Mouse (Mus musculus) brain, embryonic 18.5 days (tissue): ENCODE measurements around the gene Gm21173.
"Not testable (repeated sequence)": the region's sequence is repeated elsewhere in the genome, so short reads cannot be mapped to it uniquely, and the experiment has no call there.

ENCODE experiments used
- DNase-seq: peaks from one replicate; pipeline ENCODE4 v3.0.0-alpha.2; 2012; ENCODE audit warnings: low read depth, low spot score

Gm21173 gene

GRCm38 (mm10) chrY:76761300-76761699, at the start of gene Gm21173:
Gene Gm21173 (plus strand): TSS chrY:76761600.
- DNase-seq: not testable (repeated sequence)
